Mouse (Mus musculus): ENCODE results near the gene Rdh7. TPM values are rescaled to one million over a fixed set of nuclear protein-coding genes. Genes with fewer than 3 reads are reported as not detected.

Rdh7 gene
- total RNA-seq, 4 experiments from 2014 or later: 0.19 TPM; not detected in 3

Other genes with a start within 250 kb of the Rdh7 start
- gene Stat6, start 245.8 kb downstream of the Rdh7 start, total RNA-seq (2022): 10 to 100 TPM; 38.4 to 43.7 (median 43.2) TPM
- 1 to 10 TPM; 3.0 to 5.1 (median 3.6) TPM for gene Nemp1, start 221.9 kb downstream of the Rdh7 start, total RNA-seq (2022)
- 10 to 100 TPM in 1 of 4 experiments, 1 to 10 TPM in 3; 5.0 to 10.3 (median 6.6) TPM for gene Nab2, start 220.2 kb downstream of the Rdh7 start, total RNA-seq (2022)
- under 1 TPM in 1 of 4 experiments, not detected in 3; 0.08 TPM for gene Myo1a, start 183.6 kb downstream of the Rdh7 start, total RNA-seq (2022)
- gene Tac2, start 164.3 kb downstream of the Rdh7 start, total RNA-seq (2022): not detected
- 1 to 10 TPM; 6.4 to 7.9 (median 7.5) TPM for gene Zbtb39, start 149.3 kb downstream of the Rdh7 start, total RNA-seq (2022)
- 1 to 10 TPM; 3.8 to 4.8 (median 4.2) TPM for gene Gpr182, start 137.1 kb downstream of the Rdh7 start, total RNA-seq (2022)
- under 1 TPM in 1 of 4 experiments, not detected in 3; 0.06 TPM for gene Rdh1, start 129.1 kb downstream of the Rdh7 start, total RNA-seq (2022)
- gene Rdh16f1, start 129.0 kb downstream of the Rdh7 start, total RNA-seq (2022): under 1 TPM in 1 of 4 experiments, not detected in 3; 0.22 TPM
- gene Rdh9, start 112.4 kb downstream of the Rdh7 start, total RNA-seq (2022): under 1 TPM in 2 of 4 experiments, not detected in 2; 0.09 to 0.22 TPM
- gene Rdh16, start 87.7 kb downstream of the Rdh7 start, total RNA-seq (2022): not detected
- gene Rdh19, start 38.9 kb downstream of the Rdh7 start, total RNA-seq (2022): not detected
- gene Rdh16f2, start 22.3 kb downstream of the Rdh7 start, total RNA-seq (2022): not detected
- not detected for gene Sdr9c7, start 9.7 kb upstream of the Rdh7 start, total RNA-seq (2022)
- not detected for gene Hsd17b6, start 118.8 kb upstream of the Rdh7 start, total RNA-seq (2022)
- 1 to 10 TPM; 1.5 to 2.2 (median 1.7) TPM for gene Prim1, start 126.4 kb upstream of the Rdh7 start, total RNA-seq (2022)
- gene Naca, start 146.8 kb upstream of the Rdh7 start, total RNA-seq (2022): 100 to 1,000 TPM; 503 to 580 (median 537) TPM
- 100 to 1,000 TPM in 1 of 4 experiments, 10 to 100 TPM in 3; 77.8 to 104 (median 91.6) TPM for gene Ptges3, start 170.1 kb upstream of the Rdh7 start, total RNA-seq (2022)
- gene Atp5b, start 194.5 kb upstream of the Rdh7 start, total RNA-seq (2022): 1,000 to 10,000 TPM; 7,887 to 9,725 (median 8,934) TPM
- gene Baz2a, start 202.8 kb upstream of the Rdh7 start, total RNA-seq (2022): 10 to 100 TPM; 21.3 to 22.8 (median 22.1) TPM

Data from heart, adult 8-10 months (tissue).